ENCODE assay signal across 21 mouse cellular contexts in the genomic region with DNA sequence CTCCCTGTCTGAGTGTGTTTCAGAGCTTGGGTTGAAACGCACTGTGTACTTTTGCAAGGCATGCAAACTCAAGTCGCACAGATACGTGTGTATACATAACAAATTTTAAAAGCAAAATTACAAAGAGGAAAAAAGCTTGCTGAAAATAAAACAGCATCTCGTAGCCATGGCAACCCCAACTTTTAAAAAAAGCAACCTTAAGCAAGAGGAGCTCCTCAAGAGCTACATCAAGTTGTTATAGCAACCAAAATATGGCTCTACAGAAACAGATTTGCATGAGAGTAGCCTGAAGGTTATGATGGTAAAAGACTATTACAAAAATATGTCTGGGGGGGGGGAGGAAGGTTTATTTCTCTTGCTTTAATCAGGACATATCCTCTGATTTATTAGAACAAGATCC.
A peak's percentile ranks its signal among the peaks of the same experiment; 100 is the strongest.
DNase-seq lines count a peak whose midpoint lies in the region; ATAC-seq and TF ChIP-seq lines count a peak whose summit lies in the region.
"Had no signal": no experiment of that assay in that cellular context is flagged by ENCODE, and none has a peak within 500 bp of the region (broad histone marks: within the 10 kb centered on the region; RNA-seq: fewer than 3 reads in every experiment).

No protein-coding gene starts in this region.

- TF ChIP-seq CTCF in layer of hippocampus, adult 2 months (conservative IDR thresholded peaks at IDR 0.05) = no peak
- no peak for TF ChIP-seq CTCF in brain, embryonic 14.5 days (IDR thresholded peaks at IDR 0.05; ENCODE audit: borderline replicate concordance, extremely low read depth, insufficient read depth, insufficient read length)

- H3K9me3 ChIP-seq in forebrain, embryonic 14.5 days (replicated peaks; ENCODE audit: control insufficient read depth, low read length) = no peaks in the 10 kb centered on the region
- H3K9me3 ChIP-seq in forebrain, embryonic 12.5 days = no peaks in the 10 kb centered on the region
- H3K9me3 ChIP-seq: embryonic facial prominence, embryonic 12.5 days; heart, embryonic 15.5 days; hindbrain, embryonic 10.5 days; liver, embryonic 12.5 days; neural tube, embryonic 12.5 days had no signal

- ATAC-seq in forebrain, embryonic 14.5 days = no peak
- ATAC-seq in forebrain, embryonic 12.5 days (ENCODE audit: low FRiP score) = no peak
- no peak for ATAC-seq in megakaryocyte, adult 5-6 weeks (ENCODE audit: poor library complexity, severe bottlenecking)
- ATAC-seq: liver, embryonic 12.5 days had no signal

- H3K4me1 ChIP-seq in forebrain, embryonic 14.5 days (ENCODE audit: control insufficient read depth, insufficient read depth, low read length) = no peaks in the 10 kb centered on the region
- H3K4me1 ChIP-seq in forebrain, embryonic 12.5 days = no peaks in the 10 kb centered on the region
- H3K4me1 ChIP-seq: embryonic facial prominence, embryonic 12.5 days; heart, embryonic 15.5 days; hindbrain, embryonic 10.5 days; neural tube, embryonic 12.5 days had no signal

- no peaks in the 10 kb centered on the region for H3K36me3 ChIP-seq in forebrain, embryonic 14.5 days (ENCODE audit: control insufficient read depth, insufficient read depth, low read length)
- no peaks in the 10 kb centered on the region for H3K36me3 ChIP-seq in forebrain, embryonic 12.5 days (replicated peaks)
- H3K36me3 ChIP-seq: embryonic facial prominence, embryonic 12.5 days; heart, embryonic 15.5 days; hindbrain, embryonic 10.5 days; liver, embryonic 12.5 days; neural tube, embryonic 12.5 days had no signal

- H3K4me3 ChIP-seq in forebrain, embryonic 14.5 days (ENCODE audit: low read depth, low read length) = no peak overlapping the region
- no peak overlapping the region for H3K4me3 ChIP-seq in forebrain, embryonic 12.5 days (replicated peaks)
- H3K4me3 ChIP-seq in layer of hippocampus, adult 2 months = no peak overlapping the region
- H3K4me3 ChIP-seq: embryonic facial prominence, embryonic 12.5 days; heart, adult 2 months; heart, embryonic 15.5 days; hindbrain, embryonic 10.5 days; liver, embryonic 12.5 days; neural tube, embryonic 12.5 days had no signal

- WGBS in forebrain, embryonic 14.5 days = 83% methylated on average over 4 of the region's 4 CpGs
- 86% methylated on average over 4 of the region's 4 CpGs for WGBS in forebrain, embryonic 12.5 days

- TF ChIP-seq POLR2A in brain, embryonic 14.5 days (IDR thresholded peaks at IDR 0.05; ENCODE audit: borderline replicate concordance, extremely low read depth, insufficient read depth, insufficient read length, poor library complexity, severe bottlenecking) = no peak

- no peak overlapping the region for H3K4me2 ChIP-seq in forebrain, embryonic 14.5 days (ENCODE audit: low read length)
- no peak overlapping the region for H3K4me2 ChIP-seq in forebrain, embryonic 12.5 days
- H3K4me2 ChIP-seq: embryonic facial prominence, embryonic 12.5 days; heart, embryonic 15.5 days; liver, embryonic 12.5 days; lung, embryonic 14.5 days; neural tube, embryonic 12.5 days had no signal

- no peaks in the 10 kb centered on the region for H3K27me3 ChIP-seq in forebrain, embryonic 14.5 days (replicated peaks; ENCODE audit: control insufficient read depth, insufficient read depth, low read length)
- no peaks in the 10 kb centered on the region for H3K27me3 ChIP-seq in forebrain, embryonic 12.5 days
- H3K27me3 ChIP-seq: embryonic facial prominence, embryonic 12.5 days; heart, embryonic 15.5 days; liver, embryonic 12.5 days; neural tube, embryonic 12.5 days had no signal

- no peak overlapping the region for H3K9ac ChIP-seq in forebrain, embryonic 14.5 days (ENCODE audit: low read length)
- no peak overlapping the region for H3K9ac ChIP-seq in forebrain, embryonic 12.5 days
- H3K9ac ChIP-seq: embryonic facial prominence, embryonic 12.5 days; heart, embryonic 15.5 days; liver, embryonic 12.5 days; lung, embryonic 14.5 days; neural tube, embryonic 12.5 days had no signal

- H3K27ac ChIP-seq in forebrain, embryonic 14.5 days (ENCODE audit: low read depth, low read length) = no peak overlapping the region
- no peak overlapping the region for H3K27ac ChIP-seq in forebrain, embryonic 12.5 days
- H3K27ac ChIP-seq in layer of hippocampus, adult 2 months = no peak overlapping the region
- H3K27ac ChIP-seq: embryonic facial prominence, embryonic 12.5 days; heart, adult 2 months; heart, embryonic 15.5 days; hindbrain, embryonic 10.5 days; liver, embryonic 12.5 days; neural tube, embryonic 12.5 days had no signal

- DNase-seq in forebrain, embryonic 14.5 days (ENCODE audit: low spot score) = peak; percentile 24
- peak; percentile 20 to 57 for DNase-seq in layer of hippocampus, adult 2 months (ENCODE audit: low spot score in 2 of 2)
- no peak for DNase-seq in layer of hippocampus, postnatal 36 days
- peak; percentile 27 for DNase-seq in brain, embryonic 14.5 days (ENCODE audit: low read depth)
- peak; percentile 68 for DNase-seq in right cerebral cortex, adult 18-20 months
- DNase-seq in embryo, embryonic 9.5 days (ENCODE audit: extremely low spot score) = no peak
- DNase-seq: adrenal gland, postnatal 10 days; cerebellum, adult 2 months; gastrocnemius, postnatal 10 days; heart, adult 2 months; kidney, adult 9 months; lung, embryonic 14.5 days; lung, postnatal 4 days; thymus, adult 2 months had no signal

Comparison
In these comparisons a context has a peak if more than half of its experiments do, and no peak if none do; other contexts are left out.
1. DNase-seq: peak in forebrain, embryonic 14.5 days (single experiment), layer of hippocampus, adult 2 months (2 of 2), brain, embryonic 14.5 days (single experiment) and right cerebral cortex, adult 18-20 months (single experiment); none in layer of hippocampus, postnatal 36 days (0 of 2) and embryo, embryonic 9.5 days (single experiment).